Mouse (Mus musculus) CD4-positive helper T cell, adult 2 months (primary cell): Measurements from ENCODE around the gene Aaed1.
"Not testable (repeated sequence)": the region's sequence is repeated elsewhere in the genome, so short reads cannot be mapped to it uniquely, and the experiment has no call there.

Source experiments
- DNase-seq: peaks from one replicate; pipeline ENCODE4 v3.0.0-alpha.2; 2012; ENCODE audit warnings: low read depth, missing footprints, low spot score

Aaed1 gene

GRCm38 (mm10) chr13:64307508-64307907 lies 5.0 kb downstream of the Aaed1 start:
- DNase-seq: no peak

- peak; percentile 74 for DNase-seq
Measured at GRCm38 (mm10) chr13:64306078-64306477, 6.4 kb downstream of the Aaed1 start.

GRCm38 (mm10) chr13:64299069-64299468 lies 13.4 kb downstream of the Aaed1 start:
- no peak for DNase-seq

- DNase-seq: no peak
Measured at GRCm38 (mm10) chr13:64286791-64287190, 25.7 kb downstream of the Aaed1 start.

- DNase-seq: no peak
Measured at GRCm38 (mm10) chr13:64286321-64286720, 26.2 kb downstream of the Aaed1 start.

- no peak for DNase-seq
Measured at GRCm38 (mm10) chr13:64284676-64285075, 27.8 kb downstream of the Aaed1 start.

- DNase-seq: no peak
Measured at GRCm38 (mm10) chr13:64280940-64281339, 31.6 kb downstream of the Aaed1 start.

- no peak for DNase-seq
Measured at GRCm38 (mm10) chr13:64275754-64276127, 36.8 kb downstream of the Aaed1 start.

- DNase-seq: peak; percentile 68
Measured at GRCm38 (mm10) chr13:64274879-64275753, 37.4 kb downstream of the Aaed1 start, which contains the start of gene Cdc14b. TSS of gene Cdc14b (minus strand) at chr13:64275290.

- DNase-seq: peak; percentile 49
Measured at GRCm38 (mm10) chr13:64273891-64274844, 38.3 kb downstream of the Aaed1 start.

GRCm38 (mm10) chr13:64273352-64273751 lies 39.2 kb downstream of the Aaed1 start:
- DNase-seq: no peak

GRCm38 (mm10) chr13:64268384-64268783 lies 44.1 kb downstream of the Aaed1 start:
- no peak for DNase-seq

- DNase-seq: no peak
Measured at GRCm38 (mm10) chr13:64267151-64267550, 45.4 kb downstream of the Aaed1 start.

- no peak for DNase-seq
Measured at GRCm38 (mm10) chr13:64264586-64264985, 47.9 kb downstream of the Aaed1 start.

- DNase-seq: no peak
Measured at GRCm38 (mm10) chr13:64259903-64260302, 52.6 kb downstream of the Aaed1 start.

GRCm38 (mm10) chr13:64258516-64258821 lies 54.0 kb downstream of the Aaed1 start:
- no peak for DNase-seq

GRCm38 (mm10) chr13:64257814-64258515 lies 54.5 kb downstream of the Aaed1 start:
- DNase-seq: no peak

- no peak for DNase-seq
Measured at GRCm38 (mm10) chr13:64257010-64257813, 55.3 kb downstream of the Aaed1 start.

GRCm38 (mm10) chr13:64254185-64254584 lies 58.3 kb downstream of the Aaed1 start:
- not testable (repeated sequence) for DNase-seq

GRCm38 (mm10) chr13:64253697-64254096 lies 58.8 kb downstream of the Aaed1 start:
- DNase-seq: no peak

- DNase-seq: peak; percentile 30
Measured at GRCm38 (mm10) chr13:64252147-64252546, 60.4 kb downstream of the Aaed1 start.
